Mouse (Mus musculus) cerebellum, adult 2 months (tissue): ENCODE measurements at regions not wholly inside any gene's neighbourhood (a gene's known extent, or its start where the extent isn't known, plus 50 kb on each side); places are given as distances from the start of the nearest gene placed in this dataset.

Experiments used
- CTCF ChIP-seq: fragments of 200-500 bp; IDR thresholded peaks from 2 replicates; pipeline ENCODE4 v1.5.1; 2011; ENCODE audit warnings: low read depth, mild to moderate bottlenecking, control low read depth, low read length, moderate library complexity, borderline replicate concordance; ENCODE audit not compliant: insufficient read depth
- POLR2A ChIP-seq: fragments of 200-500 bp; IDR thresholded peaks from 2 replicates; pipeline ENCODE4 v1.6.1; 2011; ENCODE audit warnings: low read length, control low read depth, borderline replicate concordance; ENCODE audit not compliant: insufficient read depth

GRCm38 (mm10) chr15:85683716-85684115 lies 51.1 kb upstream of the Ppara start:
- TF ChIP-seq CTCF (no peak), POLR2A (no peak)
